Mouse (Mus musculus) lung, postnatal 36 days (tissue): ENCODE data around the gene Rbm39.
"Not testable (repeated sequence)": the region's sequence is repeated elsewhere in the genome, so short reads cannot be mapped to it uniquely, and the experiment has no call there.

ENCODE experiments used
- DNase-seq: peaks from one replicate; pipeline ENCODE4 v3.0.0; 2022; ENCODE audit warnings: mixed read lengths

Rbm39 gene

DNA sequence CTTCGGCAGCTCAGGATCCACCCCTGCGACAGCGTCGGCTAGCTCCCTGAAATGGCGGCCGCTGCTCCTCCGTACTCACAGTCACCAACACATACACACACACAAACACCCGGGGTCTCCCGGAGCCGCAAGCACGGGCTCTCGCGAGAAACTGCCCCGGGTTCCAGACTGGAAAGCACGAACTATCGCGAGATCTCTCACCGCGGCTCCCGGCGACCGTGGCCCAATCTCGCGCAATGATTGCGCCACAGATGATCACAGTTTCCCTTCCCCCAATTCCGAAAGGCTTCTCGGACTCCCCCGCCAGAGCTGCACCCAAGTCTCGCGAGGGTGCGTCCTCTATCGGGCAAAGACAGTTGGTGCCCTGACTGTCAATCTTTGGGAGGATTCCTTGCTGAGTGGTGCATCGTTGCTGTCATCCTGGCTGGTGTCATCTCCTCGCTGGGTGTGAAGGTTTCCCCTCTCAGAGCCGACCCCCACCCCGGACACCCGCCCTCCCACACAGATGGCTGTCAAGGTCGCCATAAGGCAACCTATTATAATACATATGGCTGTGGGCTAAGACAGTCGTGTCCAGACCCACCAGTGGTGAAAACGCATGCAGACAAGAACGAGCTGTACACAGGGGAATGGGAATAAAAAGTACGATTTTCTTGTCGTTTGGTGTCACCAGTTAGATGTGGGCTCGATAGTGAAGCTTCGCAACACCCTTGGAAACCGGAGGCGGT lies at the start of gene Rbm39:
Gene Rbm39, minus strand, starts transcription at position 145 of the 728 bp plus-strand sequence.
- peak; percentile 100 for DNase-seq

DNA sequence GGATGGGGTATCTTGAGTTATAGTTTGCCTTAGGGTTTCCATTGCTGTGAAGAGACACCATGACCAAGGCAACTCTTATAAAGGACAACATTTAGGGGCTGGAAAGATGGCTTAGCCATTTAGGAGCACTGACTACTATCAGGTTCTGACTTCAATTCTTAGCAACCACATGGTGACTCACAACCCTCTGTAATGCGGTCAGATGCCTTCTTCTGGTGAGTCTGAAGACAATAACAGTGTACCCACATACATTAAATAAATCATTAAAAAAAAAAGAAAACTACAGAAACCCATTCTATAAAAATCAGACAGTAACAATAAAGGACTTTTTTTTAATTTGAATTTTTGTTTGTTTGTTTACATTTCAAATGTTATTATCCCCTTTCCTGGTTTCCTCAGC lies 49.1 kb upstream of the Rbm39 start:
- DNase-seq: no peak

DNA sequence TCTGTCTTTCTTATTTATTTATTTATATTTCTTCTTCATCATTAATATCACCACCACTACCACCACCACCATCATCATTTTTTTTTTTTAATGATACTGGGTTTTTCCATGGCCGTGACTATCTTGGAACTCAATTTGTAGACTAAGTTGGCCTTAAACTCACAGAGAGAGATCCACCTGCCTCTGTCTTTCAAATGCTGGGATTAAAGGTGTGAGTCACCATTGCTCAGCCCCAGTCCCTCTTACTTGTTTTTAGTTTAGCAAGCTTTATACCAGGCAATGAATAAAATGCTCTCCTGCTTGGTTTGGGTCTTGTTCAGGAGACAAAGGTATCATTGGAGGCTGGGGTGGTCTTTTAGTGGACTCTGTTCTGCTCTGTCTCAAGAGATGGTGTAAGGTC lies 47.7 kb upstream of the Rbm39 start:
- DNase-seq: no peak

DNA sequence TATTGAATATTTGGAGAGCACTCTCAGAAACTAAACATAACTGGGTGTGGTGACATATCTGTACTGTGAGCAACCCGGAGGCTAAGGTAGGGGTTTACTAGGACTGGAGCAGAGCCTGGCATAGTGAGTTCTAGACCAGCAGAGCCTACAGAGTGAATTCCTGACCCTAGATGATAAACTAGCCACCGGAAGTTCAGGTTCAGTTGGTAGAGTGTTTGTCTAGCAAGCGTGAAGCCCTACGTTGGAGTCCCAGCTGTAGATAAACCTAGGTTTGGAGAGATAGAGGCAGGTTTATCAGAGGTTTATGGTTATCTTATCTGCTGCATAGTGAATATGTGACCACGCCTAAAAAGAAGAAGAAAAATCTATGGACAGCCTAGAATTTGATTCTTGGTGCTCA lies 44.0 kb upstream of the Rbm39 start:
- no peak for DNase-seq

DNA sequence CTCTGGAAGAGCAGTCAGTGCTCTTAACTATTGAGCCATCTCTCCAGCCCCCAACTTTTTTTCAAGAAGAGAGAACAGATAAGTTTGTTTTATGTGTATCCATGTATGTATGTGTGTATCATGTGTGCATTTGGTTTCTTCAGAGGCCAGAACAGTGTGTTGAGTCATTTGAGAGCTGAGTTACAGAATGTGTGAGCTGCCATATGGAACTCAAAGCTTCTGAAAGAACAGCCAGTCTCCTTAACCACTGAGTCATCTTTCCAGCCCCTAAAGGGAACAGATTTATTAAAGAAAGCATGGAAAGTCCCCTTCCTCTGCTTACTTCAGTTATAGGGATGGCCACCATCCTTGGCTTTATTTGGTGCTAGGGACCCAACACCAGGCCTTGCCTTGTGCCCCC lies 42.1 kb upstream of the Rbm39 start:
- DNase-seq: no peak

DNA sequence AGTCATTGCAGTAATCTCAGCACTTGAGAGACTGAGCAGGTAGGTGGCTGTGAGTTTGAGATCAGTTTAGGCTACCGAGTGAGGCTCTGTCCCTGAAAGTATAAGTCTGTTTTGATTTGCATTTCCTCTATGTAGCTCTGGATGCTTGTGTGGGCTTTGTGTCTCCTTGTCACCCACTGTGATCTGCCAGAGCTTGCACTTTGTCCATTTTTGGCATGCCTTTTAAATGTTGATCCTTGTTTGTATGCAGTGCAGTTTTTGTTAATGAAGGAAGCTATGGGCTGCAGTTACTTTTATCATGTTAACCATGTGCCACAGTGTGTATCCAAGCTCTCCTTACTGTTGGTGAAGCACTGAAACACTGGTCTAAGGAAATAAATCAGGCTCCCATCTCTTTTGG lies 37.7 kb upstream of the Rbm39 start:
- DNase-seq: no peak

DNA sequence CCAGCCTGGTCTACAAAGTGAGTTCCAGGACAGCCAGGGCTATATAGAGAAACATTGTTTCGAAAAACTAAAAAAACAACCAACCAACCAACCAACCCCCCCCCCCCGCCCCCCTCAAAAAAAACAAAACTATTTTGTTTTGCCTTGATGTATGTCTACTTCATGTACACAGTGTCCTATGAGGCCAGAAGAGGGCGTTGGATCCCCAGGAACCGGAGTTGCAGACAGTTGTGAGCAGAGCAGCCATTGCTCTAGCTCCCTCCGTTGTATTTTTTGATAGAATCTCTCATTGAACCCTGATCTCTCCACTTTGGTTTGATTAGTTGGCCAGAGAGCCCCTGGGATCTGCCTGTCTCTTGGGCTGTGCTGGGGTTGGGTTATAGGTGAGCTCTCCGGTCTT lies 23.9 kb upstream of the Rbm39 start:
- peak; percentile 25 for DNase-seq

DNA sequence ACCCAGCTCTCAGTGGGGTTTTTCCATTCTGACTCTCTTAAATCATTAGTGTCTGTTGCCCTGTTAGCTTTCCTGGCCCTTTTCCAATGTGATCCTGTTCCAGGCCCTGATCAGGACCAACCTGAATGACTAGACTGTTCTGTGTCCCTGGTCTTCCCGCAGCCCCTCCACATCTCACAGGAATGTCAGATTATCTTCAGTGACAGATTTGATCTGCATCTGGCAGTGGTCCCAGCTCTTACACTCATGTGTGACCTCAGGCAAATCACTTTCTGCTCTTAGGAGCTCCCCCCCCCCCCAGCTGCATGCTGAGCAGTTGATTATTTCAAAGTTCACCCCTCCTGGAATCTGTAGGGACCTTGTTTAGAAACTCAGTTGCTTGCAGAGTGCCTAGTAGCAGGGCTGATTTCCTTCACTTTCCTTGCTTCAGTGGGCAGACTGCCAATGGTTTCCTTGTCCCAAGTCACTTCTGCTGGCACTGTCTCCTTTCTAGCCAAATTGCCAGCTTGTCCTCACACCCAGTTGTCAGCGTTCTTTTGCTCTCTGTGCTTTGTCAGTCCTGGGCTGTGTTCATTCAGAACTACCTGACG lies 22.9 kb upstream of the Rbm39 start:
- peak; percentile 71 for DNase-seq

DNA sequence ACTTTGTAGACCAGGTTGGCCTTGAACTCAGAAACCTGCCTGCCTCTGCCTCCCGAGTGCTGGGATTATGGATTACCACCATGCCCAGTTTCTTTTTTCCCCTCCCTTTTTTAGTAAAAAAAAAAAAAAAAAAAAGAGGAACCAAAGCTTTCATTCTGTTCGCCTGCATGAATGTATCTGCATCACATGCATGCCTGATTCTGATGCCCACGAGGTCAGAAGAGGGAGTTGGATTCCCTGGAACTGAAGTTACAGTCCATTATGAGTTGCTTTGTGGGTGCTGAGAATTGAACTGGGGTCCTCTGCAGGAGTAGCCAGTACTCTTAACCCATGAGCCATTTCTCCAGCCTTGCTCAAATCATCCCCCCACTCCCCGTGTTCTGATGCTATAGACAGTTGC lies 21.4 kb upstream of the Rbm39 start:
- no peak for DNase-seq

DNA sequence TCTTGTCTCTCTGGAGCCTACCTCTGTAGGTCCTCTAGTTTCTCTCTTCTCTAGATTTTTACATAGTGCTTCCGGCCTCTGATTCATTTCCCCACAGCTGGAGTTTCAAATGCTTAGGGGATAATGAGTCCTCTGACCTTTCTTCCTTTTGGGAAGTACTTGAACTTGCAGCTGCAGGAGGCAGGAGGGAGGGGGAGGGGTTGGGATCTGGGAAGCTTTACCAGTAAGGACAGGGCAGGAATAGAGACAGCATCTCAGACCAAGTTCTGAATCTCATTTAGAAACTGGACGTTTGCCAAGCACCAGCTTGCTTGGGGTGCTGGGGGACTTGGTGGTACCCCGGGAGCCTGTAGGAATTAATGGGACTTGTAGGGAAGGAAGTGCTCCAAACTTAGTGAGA lies 19.9 kb upstream of the Rbm39 start:
- no peak for DNase-seq

DNA sequence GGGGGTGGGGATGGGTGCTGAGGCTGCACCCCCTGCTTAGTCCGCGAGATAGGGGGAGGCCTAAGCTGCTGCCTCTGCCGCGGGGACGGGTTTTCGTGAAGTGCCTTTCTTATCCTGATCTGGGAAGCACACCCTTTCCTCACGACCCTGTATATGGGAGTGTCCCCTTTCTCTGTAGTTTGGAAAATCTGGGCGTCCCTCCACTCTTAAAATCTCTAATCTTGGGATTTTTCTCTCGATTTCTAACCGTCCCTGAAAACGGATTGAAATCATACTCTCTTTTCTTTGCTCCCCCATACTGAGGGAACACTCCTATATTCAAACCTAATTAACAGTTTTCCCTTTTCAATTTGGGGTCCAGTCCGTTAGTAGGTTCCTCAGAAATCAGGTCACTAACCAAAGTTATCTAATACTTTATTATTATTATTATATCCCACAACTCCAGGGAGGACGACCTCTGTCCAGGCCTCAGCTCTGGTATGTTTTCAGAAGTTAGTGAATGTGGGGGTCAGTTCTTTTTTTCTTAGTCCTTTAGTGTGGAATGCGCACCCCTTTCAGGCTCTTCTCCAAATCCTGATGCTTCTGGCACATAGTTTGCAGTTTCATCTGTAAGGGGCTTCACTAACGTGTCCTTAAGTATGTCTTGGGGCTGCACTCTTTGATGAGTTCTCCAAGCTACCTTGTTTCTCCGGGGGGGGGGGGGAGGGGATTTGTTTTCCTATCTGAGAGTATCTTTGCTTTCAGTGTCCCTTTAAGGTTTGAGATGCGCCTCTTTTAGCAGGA lies 17.3 kb upstream of the Rbm39 start:
- no peak for DNase-seq

DNA sequence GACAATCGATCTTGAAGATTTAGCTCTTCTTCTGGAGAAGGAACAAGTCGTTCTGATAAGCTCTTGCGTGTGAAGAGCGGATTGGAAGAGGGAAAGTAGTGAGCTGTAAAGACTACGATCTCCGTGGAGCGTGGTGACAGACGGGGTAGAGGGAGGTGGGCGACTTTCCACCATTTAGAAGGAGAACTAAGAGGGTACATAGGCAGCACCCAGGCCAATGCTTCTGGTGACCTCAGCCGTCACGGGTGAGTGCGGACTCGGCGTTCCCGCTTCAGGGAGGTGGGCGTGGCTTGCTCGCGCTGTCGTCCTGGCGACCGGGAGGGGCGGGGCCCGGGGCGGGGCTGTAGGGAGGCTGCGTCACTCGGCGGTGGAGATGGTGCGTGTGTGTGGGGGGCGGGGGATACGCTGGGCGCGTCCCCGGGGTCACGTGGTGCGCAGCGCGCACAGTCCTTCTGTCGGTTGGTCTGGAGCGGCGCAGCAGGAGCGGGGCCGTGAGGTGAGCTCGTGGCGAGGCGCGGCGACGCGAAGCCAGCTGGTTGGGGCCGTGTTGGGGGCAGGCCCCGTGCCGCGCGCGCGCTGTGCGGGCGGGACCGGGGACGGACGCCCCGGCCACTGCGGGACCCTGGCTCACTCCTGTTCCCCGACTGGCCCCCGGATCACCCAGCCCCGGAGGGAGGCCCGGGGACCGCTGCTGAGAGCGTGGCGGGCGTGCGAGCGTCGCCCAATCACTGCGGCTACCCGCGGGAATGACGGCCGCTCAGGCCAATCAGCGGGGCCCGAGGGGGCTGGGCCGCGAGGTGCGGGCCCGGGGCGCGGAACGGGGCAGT lies 16.5 kb upstream of the Rbm39 start, which contains the start of gene Phf20:
Gene Phf20, plus strand, starts transcription at position 165 of the 827 bp plus-strand sequence.
- DNase-seq: peak; percentile 98

DNA sequence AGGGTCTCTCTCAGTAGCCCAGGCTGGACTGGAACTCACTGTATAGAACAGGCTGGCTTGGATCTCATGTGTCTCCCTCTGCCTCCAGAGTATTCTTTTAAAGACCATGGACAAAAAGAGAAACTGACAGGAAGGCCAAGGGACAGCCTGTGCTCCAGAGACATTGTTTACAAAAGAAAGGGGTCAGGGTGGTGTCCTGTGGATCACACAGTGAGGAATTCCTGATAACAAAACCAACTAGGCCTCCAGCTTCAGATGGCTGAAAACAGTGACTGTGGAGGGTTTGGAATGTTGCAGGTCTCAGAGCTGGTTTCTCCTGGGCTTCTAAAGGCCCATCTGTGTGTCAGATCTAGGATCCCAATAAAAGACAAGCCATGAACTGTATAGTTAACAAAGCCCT lies 14.5 kb upstream of the Rbm39 start:
- peak; percentile 56 for DNase-seq

DNA sequence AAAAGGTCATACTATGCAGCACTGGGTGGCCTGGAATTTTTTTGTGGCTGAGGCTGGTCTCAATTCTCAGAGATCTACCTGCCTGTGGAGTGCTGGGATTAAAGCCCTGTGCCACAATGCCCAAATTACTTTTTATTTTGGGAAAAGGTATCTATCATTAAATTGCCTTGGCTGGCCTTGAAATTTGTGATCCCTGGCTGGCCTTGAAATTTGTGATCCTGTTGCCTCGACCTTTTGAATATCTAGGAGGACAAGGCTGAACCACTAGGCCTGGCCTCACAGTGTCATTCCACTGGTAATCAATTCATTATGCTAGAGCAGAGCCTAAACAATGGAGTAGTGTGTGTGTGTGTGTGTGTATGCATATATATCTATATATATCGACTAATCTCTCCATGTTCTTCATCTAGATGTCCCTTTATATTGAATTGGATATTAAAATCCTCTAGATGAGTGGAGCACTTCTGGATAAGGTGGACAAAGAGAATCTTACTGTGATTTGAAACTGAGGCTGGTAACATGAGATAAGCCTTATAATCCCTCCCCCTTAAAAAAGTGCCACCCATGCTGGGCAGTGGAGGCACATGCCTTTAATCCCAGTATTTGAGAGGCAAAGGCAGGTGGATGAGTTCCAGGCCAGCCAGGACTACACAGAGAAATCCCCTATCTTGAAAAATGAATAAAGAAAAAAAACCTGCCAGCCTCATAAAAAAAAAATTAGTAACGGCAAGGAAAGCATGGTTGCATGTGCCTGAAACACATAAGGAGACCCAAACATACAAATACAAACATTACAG lies 13.2 kb upstream of the Rbm39 start:
- DNase-seq: no peak

DNA sequence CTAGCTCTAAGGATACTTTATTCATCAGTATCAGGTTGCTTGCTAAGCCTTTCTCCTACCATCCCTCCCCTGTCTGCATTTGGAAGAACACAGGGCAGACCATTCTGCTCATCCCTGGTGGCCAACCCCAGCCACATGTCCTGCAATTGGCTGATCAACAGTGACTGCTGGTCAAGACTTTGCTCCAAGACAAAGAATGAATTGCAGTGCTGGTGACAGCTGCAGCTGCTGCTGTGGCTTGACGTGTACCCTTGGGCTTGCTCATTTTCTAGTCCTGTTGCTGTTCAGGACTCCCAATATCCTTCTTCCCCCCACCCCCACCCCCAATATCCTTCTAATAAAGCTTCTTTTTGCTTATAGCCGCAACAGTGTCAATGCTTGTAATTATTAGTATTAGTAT lies 12.0 kb upstream of the Rbm39 start:
- DNase-seq: no peak

DNA sequence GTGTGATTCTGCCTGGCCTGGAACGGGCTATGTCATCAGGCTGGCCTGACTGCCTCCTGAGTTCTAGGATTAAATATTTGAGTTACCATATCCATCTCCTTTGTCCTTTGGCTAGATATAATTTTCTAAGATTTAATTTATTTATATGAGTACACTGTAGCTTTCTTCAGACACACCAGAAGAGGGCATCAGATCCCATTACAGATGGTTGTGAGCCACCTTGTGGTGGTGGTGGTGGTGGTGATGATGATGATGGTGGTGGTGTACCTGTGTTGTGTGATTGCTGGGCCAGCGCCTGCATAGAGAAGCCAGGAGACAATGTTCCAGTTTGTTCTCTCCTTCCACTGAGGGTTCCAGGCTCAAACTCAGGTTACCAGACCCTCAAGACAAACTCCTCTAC lies 11.5 kb upstream of the Rbm39 start:
- no peak for DNase-seq

DNA sequence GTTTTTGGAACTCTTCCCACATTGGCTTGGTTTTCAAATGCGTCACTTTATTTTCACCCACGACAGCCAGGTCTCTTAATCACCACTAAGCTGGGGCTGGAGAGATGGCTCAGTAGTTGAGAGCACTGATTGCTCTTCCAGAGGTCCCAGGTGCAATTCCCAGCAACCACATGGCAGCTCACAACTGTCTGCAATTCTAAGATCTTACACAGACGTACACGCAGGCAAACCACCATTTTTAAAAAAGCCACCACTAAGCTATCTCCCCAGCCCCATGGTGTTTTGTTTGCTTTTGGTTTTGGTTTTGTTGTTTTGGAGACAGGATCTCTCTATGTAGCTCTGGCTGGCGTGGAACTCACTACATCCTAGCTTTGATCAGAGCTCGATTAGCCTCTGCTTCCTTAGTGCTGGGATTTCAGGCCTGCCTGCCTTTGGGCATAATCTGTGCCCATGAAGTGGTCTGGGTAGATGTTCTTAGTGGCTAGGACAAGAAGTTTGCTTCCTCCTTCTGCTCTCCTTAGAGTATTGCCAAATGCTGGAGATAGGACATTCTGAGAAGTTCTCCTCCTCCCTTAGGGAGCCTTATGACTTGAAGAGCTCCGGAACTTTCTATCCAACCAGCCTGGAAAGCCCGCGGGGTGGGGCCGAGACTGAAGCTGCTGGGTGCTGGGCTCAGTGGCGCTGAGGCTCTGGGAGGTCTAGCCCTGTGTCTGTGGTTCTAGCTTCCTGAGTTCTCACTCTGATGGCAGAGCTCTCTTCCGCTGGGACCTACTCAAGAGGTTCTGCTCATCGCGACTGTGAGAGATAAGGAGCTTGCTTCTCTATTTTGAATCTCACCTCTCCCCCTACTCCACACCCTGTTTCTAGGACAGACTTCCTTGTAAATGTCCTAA lies 10.2 kb upstream of the Rbm39 start:
- peak; percentile 58 for DNase-seq

DNA sequence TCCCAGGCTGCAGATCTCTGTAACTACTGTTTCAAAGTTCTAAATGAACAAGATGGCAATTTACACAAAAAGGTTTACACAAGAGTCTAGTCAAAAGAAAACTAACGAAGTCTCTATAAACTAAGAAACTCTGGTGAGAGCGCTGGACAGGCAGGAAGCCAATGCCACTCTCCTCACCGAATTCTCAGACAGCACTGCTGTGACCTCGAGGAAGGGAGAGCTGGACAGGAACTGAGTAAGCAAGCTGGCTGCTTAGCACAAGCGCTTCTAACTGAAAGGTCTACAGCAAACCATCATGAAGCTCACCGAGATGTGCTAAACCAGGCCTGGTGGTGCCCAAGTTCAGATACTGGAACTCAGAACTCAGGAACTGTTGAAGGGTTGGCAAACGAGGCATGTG lies 9.2 kb upstream of the Rbm39 start:
- DNase-seq: not testable (repeated sequence)

DNA sequence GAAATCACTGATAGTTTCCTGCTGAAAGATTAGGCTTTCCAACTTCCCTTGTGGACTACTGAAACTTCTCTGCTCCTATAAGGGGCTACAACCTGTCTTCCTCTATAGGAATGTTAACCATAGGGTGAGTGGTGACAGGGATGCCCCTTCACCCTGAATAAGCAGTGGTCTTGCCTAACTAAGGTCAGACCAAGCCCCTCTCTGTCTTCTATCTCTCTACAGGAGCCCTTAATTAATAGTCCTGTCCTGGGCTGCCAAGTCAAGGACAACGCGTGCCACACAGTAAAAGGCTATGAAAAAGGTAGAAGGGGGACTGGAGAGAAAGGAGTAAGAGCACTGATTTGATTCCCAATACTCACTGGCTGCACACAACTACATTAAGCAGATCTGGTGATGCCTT lies 1.6 kb upstream of the Rbm39 start:
- no peak for DNase-seq

DNA sequence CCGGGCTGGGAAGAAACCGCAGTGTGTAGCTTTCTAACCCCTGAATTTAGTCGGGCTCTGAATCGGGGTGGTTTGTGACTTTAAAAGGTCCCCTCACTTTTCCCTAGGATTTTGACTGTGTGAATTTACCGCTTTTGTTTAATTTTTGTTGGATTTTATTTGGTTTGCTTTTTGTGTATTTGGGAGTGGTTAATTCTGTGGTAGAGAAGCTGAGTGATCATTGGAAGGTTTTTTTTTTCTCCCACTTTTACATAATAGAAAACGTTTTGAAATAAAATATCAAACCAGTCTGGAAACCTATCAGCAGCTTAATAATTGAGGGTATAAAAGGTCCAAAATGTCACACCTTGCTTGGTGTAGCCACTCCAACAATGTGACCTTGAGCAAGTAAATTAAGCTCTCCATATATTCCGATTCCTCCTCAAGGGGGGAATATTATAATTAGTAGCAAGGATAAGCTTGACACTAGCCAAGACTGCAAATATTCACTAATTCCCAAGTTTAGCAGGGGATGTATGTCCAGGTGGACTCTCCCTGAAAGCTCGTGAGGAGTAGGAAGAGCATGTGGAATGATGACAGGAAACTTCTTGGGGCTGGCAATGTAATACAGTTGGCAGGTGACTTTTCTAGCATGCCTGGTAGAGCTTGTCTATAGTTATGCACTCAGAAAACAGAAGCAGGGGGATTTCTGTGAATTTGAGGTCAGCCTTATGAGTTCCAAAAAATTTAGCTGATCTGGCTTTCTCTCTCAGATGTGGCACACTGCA lies 969 bp upstream of the Rbm39 start:
- no peak for DNase-seq

DNA sequence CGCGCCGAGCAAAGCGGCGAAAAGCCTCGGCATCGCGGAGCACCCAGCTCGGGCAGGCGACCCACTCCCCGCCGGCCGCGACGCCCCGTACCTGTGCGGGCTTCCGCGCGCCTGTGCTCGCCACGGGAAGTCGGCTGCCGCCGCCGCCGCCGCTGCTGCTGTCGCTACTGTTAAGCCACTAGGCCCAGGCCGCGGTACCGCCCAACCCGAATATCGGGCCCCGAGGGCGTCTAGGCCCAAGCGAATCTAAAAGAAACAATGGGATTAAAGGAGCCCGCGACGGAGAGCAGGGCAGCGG lies 293 bp downstream of the Rbm39 start:
- DNase-seq: no peak
